Comparison of ENCODE assay signal across 7 mouse cellular contexts in genomic region chr17:88065801-88066646, GRCm38 (mm10). TPM values are rescaled to one million over a fixed set of nuclear protein-coding genes. Genes with fewer than 3 reads are reported as not detected.
DNase-seq lines count a peak whose midpoint lies in the region; ATAC-seq lines count a peak whose summit lies in the region.

No protein-coding gene starts in this region.

- DNase-seq in adrenal gland, adult 2 months: peak; percentile 96
- peak; percentile 85 for DNase-seq in embryo, embryonic 11.5 days (ENCODE audit: low read depth, low spot score)
- peak; percentile 82 to 88 for DNase-seq in gastrocnemius, postnatal 36 days
- DNase-seq in left cerebral cortex, postnatal 25 days (ENCODE audit: low spot score in 2 of 2): peak; percentile 89 to 95
- peak; percentile 96 for DNase-seq in midbrain, embryonic 10.5 days (ENCODE audit: low spot score)
- DNase-seq in right cerebral cortex, postnatal 4 days: peak; percentile 84

- no peaks in the 10 kb centered on the region for H3K27me3 ChIP-seq in intestine, embryonic 15.5 days (replicated peaks)
- no peaks in the 10 kb centered on the region for H3K27me3 ChIP-seq in midbrain, embryonic 10.5 days (ENCODE audit: low read depth, poor library complexity, severe bottlenecking)

- H3K4me2 ChIP-seq in intestine, embryonic 15.5 days (replicated peaks): peak overlapping the region; percentile 58

- intact Hi-C loops in gastrocnemius, postnatal 36 days (cut with DNase I): loop anchor here (5.0 to 10.0 kb wide), 3 partner anchors 39 to 189 kb away; partner anchors contain the start of gene Msh6
- intact Hi-C loops in left cerebral cortex, postnatal 25 days (cut with DNase I): loop anchor here (1.0 to 5.0 kb wide), 3 partner anchors 186 to 465 kb away; partner anchors contain the start of genes Foxn2 and Ppp1r21

- peak overlapping the region; percentile 100 for H3K27ac ChIP-seq in intestine, embryonic 15.5 days
- H3K27ac ChIP-seq in midbrain, embryonic 10.5 days (replicated peaks): peak overlapping the region; percentile 99

- H3K4me3 ChIP-seq in intestine, embryonic 15.5 days (replicated peaks): peak overlapping the region; percentile 99
- H3K4me3 ChIP-seq in midbrain, embryonic 10.5 days: peak overlapping the region; percentile 99

- H3K9ac ChIP-seq in intestine, embryonic 15.5 days: peak overlapping the region; percentile 99

- no peaks in the 10 kb centered on the region for H3K4me1 ChIP-seq in intestine, embryonic 15.5 days (replicated peaks)
- H3K4me1 ChIP-seq in midbrain, embryonic 10.5 days: peaks cover 24% of the 10 kb centered on the region

- H3K36me3 ChIP-seq in intestine, embryonic 15.5 days: no peaks in the 10 kb centered on the region
- no peaks in the 10 kb centered on the region for H3K36me3 ChIP-seq in midbrain, embryonic 10.5 days

- 1% methylated on average over 41 of the region's 57 CpGs for WGBS in intestine, embryonic 15.5 days
- WGBS in midbrain, embryonic 10.5 days: under 1% methylated on average over 35 of the region's 57 CpGs

- peak; percentile 97 for ATAC-seq in intestine, embryonic 15.5 days

- H3K9me3 ChIP-seq in intestine, embryonic 15.5 days: no peaks in the 10 kb centered on the region
- no peaks in the 10 kb centered on the region for H3K9me3 ChIP-seq in midbrain, embryonic 10.5 days (replicated peaks)

RNA-seq across cellular contexts. Expression of gene Fbxo11, which starts 0.9 kb away (rescaled TPM):
- total RNA-seq in adrenal gland, adult 2 months (2021): 10 to 100 TPM; 49.6 to 63.4 TPM
- polyA plus RNA-seq in adrenal gland, adult 2 months (2012; rRNA removed): 6.6 and 9.1 TPM in 2 replicates
- 10 to 100 TPM; 25.5 to 28.0 TPM for total RNA-seq in gastrocnemius, postnatal 36 days (2021)
- 12.3 and 12.9 TPM in 2 replicates for polyA plus RNA-seq in intestine, embryonic 15.5 days (2015; fragmentation: Nextera tagmentation; extraction: Ambion mirVana)
- total RNA-seq in left cerebral cortex, postnatal 25 days (2021): 100 to 1,000 TPM; 118 to 119 TPM
- polyA plus RNA-seq in midbrain, embryonic 10.5 days (2016; fragmentation: Nextera tagmentation; extraction: Ambion mirVana): 17.5 and 18.7 TPM in 2 replicates

Comparison
In these comparisons a context has a peak if more than half of its experiments do, and no peak if none do; other contexts are left out.
1. Peak in every context shown above with its lines: DNase-seq, ATAC-seq, H3K4me3 ChIP-seq and H3K27ac ChIP-seq.